Mouse (Mus musculus): ENCODE measurements around the gene Hist1h2ac. TPM values are rescaled to one million over a fixed set of nuclear protein-coding genes. Genes with fewer than 3 reads are reported as not detected.
"Not testable (repeated sequence)": the region's sequence is repeated elsewhere in the genome, so short reads cannot be mapped to it uniquely, and the experiment has no call there.

Gene Hist1h2ac
- total RNA-seq, 1 experiment = 112 TPM

DNA sequence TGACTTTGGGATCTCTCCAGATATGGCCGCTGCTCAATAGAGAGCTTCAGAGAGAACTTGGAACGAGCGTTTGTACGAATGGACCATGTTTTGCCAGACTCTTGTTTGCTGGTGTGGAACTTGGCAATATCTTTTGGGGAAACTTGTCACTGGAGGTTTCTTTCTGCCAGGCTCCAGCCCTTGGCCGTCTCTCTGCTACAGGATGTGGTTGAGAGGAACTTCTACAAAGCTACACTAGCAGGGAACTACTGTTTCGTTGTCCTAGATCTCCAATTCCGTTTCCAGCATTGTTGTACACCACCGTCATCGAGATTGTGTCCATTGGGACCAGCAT lies 45.4 kb upstream of the Hist1h2ac start:
- in situ Hi-C loops (cut with MboI; ENCODE audit: low sequenced_read_pairs in 2 of 2, unreplicated experiment in 2 of 2) = no loop called here
- Histone ChIP-seq H3K27ac (ENCODE audit: insufficient read depth, low read depth, low read length, poor library complexity, severe bottlenecking) (no peak overlapping the region), H3K36me3 (ENCODE audit: control insufficient read depth, insufficient read depth, low read length, poor library complexity, severe bottlenecking) (no peaks in the 10 kb centered on the region), H3K4me1 (ENCODE audit: control insufficient read depth in 2 of 2, insufficient read depth in 2 of 2, low read length in 2 of 2, poor library complexity in 1 of 2) (0 out of 4 replicates have a peak, but pooled peaks cover 0 to 2% of the 10 kb centered on the region in 2 experiments), H3K4me3 (ENCODE audit: insufficient read depth in 1 of 2, low read depth in 1 of 2, low read length in 2 of 2, poor library complexity in 1 of 2, severe bottlenecking in 1 of 2) (no peak overlapping the region), H3K9me3 (ENCODE audit: control insufficient read depth, insufficient read depth, low read depth, low read length) (no peaks in the 10 kb centered on the region), H3K9ac (ENCODE audit: insufficient read depth, low read depth, low read length, poor library complexity, severe bottlenecking) (no peak overlapping the region)
- no peak for DNase-seq (ENCODE audit: low read depth, low spot score)
- TF ChIP-seq ZC3H11A (IDR thresholded peaks at IDR 0.05; ENCODE audit: borderline replicate concordance, low read depth, low read length) (no peak), CHD2 (IDR thresholded peaks at IDR 0.05; ENCODE audit: low read depth, low read length) (no peak), MAFK (IDR thresholded peaks at IDR 0.05; ENCODE audit: insufficient read depth, low read depth, low read length) (no peak)

DNA sequence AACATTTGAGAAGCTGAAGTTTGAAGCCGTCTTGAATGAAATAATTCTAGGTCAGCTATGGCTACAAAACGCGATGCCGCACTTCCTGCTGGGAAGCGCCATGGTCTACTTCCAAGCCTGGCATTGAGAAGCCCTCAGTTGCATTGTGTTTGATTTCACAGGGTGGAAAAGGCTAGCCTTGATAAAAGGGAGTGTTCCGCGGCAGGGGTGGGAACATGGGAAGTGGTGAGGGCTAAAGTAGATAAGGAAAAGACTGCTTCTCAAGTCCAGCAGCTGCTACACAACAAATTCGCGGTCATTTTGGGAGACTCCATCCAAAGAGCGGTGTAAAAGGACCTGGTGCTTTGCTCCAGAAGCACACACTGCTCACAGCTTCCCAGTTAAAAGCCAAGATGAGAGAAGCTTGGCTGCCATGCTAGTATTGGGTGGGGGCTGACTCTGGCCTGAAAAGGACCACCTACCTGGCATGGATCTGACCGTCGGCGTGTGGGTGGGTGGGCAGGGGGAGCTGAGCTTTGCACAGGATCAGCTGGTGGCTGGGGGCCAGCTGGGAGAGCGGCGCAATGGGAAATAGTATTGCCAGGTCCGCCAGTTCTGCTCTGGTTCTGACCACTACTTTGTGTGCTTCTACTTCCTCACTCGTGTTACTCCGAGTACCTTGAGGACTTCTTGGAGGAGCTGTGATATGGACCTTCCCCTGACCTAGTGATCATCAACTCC lies 44.9 kb upstream of the Hist1h2ac start:
- no peaks in the 10 kb centered on the region for H3K9me3 ChIP-seq (ENCODE audit: control insufficient read depth, insufficient read depth, low read depth, low read length)
- in situ Hi-C loops (cut with MboI; ENCODE audit: low sequenced_read_pairs in 2 of 2, unreplicated experiment in 2 of 2) = no loop called here
- H3K9ac ChIP-seq (ENCODE audit: insufficient read depth, low read depth, low read length, poor library complexity, severe bottlenecking) = no peak overlapping the region
- H3K36me3 ChIP-seq (ENCODE audit: control insufficient read depth, insufficient read depth, low read length, poor library complexity, severe bottlenecking) = no peaks in the 10 kb centered on the region
- no peak overlapping the region for H3K4me3 ChIP-seq (ENCODE audit: insufficient read depth in 1 of 2, low read depth in 1 of 2, low read length in 2 of 2, poor library complexity in 1 of 2, severe bottlenecking in 1 of 2)
- H3K4me1 ChIP-seq (ENCODE audit: control insufficient read depth in 2 of 2, insufficient read depth in 2 of 2, low read length in 2 of 2, poor library complexity in 1 of 2) = 0 out of 4 replicates have a peak, but pooled peaks cover 0 to 2% of the 10 kb centered on the region in 2 experiments
- no peak overlapping the region for H3K27ac ChIP-seq (ENCODE audit: insufficient read depth, low read depth, low read length, poor library complexity, severe bottlenecking)
- no peak for DNase-seq (ENCODE audit: low read depth, low spot score)
- no peak for TF ChIP-seq HCFC1 (IDR thresholded peaks at IDR 0.05; ENCODE audit: borderline replicate concordance, insufficient read depth, low read length)
- TF ChIP-seq CHD2 (IDR thresholded peaks at IDR 0.05; ENCODE audit: low read depth, low read length) = no peak
- TF ChIP-seq MAFK (IDR thresholded peaks at IDR 0.05; ENCODE audit: insufficient read depth, low read depth, low read length) = no peak
- no peak for TF ChIP-seq ZC3H11A (IDR thresholded peaks at IDR 0.05; ENCODE audit: borderline replicate concordance, low read depth, low read length)
- TF ChIP-seq ZNF384 (IDR thresholded peaks at IDR 0.05; ENCODE audit: low read depth, low read length) = no peak

DNA sequence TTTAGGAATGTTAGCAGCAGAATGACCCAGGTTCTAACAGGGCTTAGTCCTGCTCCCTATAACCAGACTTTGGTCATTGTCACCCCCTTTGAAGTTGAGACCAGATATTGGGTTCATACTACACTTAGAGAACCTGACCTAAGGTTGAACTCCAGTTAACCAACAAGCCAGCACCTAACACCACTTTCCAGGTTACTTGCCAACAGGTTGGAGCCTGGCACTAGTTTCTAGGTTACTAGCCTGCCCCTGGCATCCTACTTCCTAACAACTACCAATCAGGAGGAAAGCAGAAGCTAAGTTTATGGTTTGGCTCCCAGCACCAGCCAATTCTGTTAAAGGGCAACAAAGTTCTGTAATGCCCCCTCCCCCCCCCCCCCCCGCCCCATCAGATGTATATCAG lies 41.5 kb upstream of the Hist1h2ac start:
- Histone ChIP-seq H3K9ac (ENCODE audit: insufficient read depth, low read depth, low read length, poor library complexity, severe bottlenecking) (no peak overlapping the region), H3K4me1 (ENCODE audit: control insufficient read depth in 2 of 2, insufficient read depth in 2 of 2, low read length in 2 of 2, poor library complexity in 1 of 2) (no peaks in the 10 kb centered on the region), H3K36me3 (ENCODE audit: control insufficient read depth, insufficient read depth, low read length, poor library complexity, severe bottlenecking) (no peaks in the 10 kb centered on the region), H3K9me3 (ENCODE audit: control insufficient read depth, insufficient read depth, low read depth, low read length) (no peaks in the 10 kb centered on the region), H3K27ac (ENCODE audit: insufficient read depth, low read depth, low read length, poor library complexity, severe bottlenecking) (no peak overlapping the region), H3K4me3 (ENCODE audit: insufficient read depth in 1 of 2, low read depth in 1 of 2, low read length in 2 of 2, poor library complexity in 1 of 2, severe bottlenecking in 1 of 2) (no peak overlapping the region)
- TF ChIP-seq CHD2 (IDR thresholded peaks at IDR 0.05; ENCODE audit: low read depth, low read length) = no peak
- no peak for TF ChIP-seq ZNF384 (IDR thresholded peaks at IDR 0.05; ENCODE audit: low read depth, low read length)
- no peak for TF ChIP-seq MAFK (IDR thresholded peaks at IDR 0.05; ENCODE audit: insufficient read depth, low read depth, low read length)
- TF ChIP-seq ZC3H11A (IDR thresholded peaks at IDR 0.05; ENCODE audit: borderline replicate concordance, low read depth, low read length) = no peak
- no peak for TF ChIP-seq HCFC1 (IDR thresholded peaks at IDR 0.05; ENCODE audit: borderline replicate concordance, insufficient read depth, low read length)
- DNase-seq (ENCODE audit: low read depth, low spot score) = no peak
- in situ Hi-C loops (cut with MboI; ENCODE audit: low sequenced_read_pairs in 2 of 2, unreplicated experiment in 2 of 2) = no loop called here

DNA sequence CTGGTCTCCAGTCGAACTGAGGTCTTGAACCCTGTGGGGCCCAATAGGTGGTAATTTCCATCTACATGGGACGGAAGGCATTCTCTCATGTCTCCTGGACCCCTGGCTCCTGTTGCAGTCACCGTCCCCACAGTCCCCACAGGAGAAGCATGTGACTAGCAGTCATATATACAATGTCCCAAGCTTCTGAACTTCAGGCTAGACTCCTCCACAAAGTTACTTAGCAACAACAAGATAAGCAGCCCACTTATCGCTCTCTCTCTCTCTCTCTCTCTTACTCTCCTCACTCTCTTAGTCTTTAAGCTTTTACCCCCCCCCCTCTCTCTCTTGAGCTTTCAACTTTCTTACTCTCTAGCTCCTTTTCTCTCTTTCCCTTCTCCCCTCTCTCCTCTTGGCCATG lies 40.5 kb upstream of the Hist1h2ac start:
- in situ Hi-C loops (cut with MboI; ENCODE audit: low sequenced_read_pairs in 2 of 2, unreplicated experiment in 2 of 2) = no loop called here
- H3K36me3 ChIP-seq (ENCODE audit: control insufficient read depth, insufficient read depth, low read length, poor library complexity, severe bottlenecking) = no peaks in the 10 kb centered on the region
- H3K4me3 ChIP-seq (ENCODE audit: insufficient read depth in 1 of 2, low read depth in 1 of 2, low read length in 2 of 2, poor library complexity in 1 of 2, severe bottlenecking in 1 of 2) = no peak overlapping the region
- TF ChIP-seq ZC3H11A (IDR thresholded peaks at IDR 0.05; ENCODE audit: borderline replicate concordance, low read depth, low read length) (no peak), CHD2 (IDR thresholded peaks at IDR 0.05; ENCODE audit: low read depth, low read length) (no peak), ZNF384 (IDR thresholded peaks at IDR 0.05; ENCODE audit: low read depth, low read length) (no peak)
- H3K4me1 ChIP-seq (ENCODE audit: control insufficient read depth in 2 of 2, insufficient read depth in 2 of 2, low read length in 2 of 2, poor library complexity in 1 of 2) = no peaks in the 10 kb centered on the region
- H3K9me3 ChIP-seq (ENCODE audit: control insufficient read depth, insufficient read depth, low read depth, low read length) = no peaks in the 10 kb centered on the region
- H3K9ac ChIP-seq (ENCODE audit: insufficient read depth, low read depth, low read length, poor library complexity, severe bottlenecking) = no peak overlapping the region
- DNase-seq (ENCODE audit: low read depth, low spot score) = no peak
- H3K27ac ChIP-seq (ENCODE audit: insufficient read depth, low read depth, low read length, poor library complexity, severe bottlenecking) = no peak overlapping the region

DNA sequence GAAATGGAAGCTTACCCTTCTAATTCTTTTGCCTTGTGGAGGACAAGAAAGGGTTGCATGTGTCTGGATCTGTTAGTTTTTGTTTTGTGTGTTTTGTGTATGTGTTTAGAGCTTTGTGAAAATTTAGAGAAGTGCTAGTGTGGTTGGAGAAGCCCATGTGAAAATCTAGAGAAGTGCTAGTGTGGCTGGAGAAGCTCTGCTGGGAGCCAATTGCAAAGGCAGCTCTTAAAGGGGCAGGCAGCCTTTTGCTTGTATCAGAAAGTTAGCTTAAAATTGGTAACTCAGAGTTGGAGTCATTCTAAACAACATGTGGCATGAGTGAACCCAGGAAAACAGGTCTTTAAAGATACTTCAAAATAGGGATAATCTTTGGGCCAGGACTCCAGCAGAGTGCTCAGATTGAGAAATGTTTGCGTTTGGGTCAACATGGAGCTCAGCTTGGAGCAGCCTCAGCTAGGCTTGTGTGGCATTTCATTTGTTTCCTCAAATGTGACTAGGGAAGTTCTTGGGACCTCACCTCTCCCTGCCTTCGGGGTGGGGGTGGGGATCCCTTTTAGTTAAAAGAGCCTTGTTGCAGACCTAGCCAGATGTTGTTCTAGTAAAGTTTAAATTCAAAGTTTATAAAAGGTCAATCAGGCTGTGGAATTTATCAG lies 34.0 kb upstream of the Hist1h2ac start:
- H3K36me3 ChIP-seq (ENCODE audit: control insufficient read depth, insufficient read depth, low read length, poor library complexity, severe bottlenecking); H3K4me3 ChIP-seq (ENCODE audit: insufficient read depth in 1 of 2, low read depth in 1 of 2, low read length in 2 of 2, poor library complexity in 1 of 2, severe bottlenecking in 1 of 2); in situ Hi-C loops (cut with MboI; ENCODE audit: low sequenced_read_pairs in 2 of 2, unreplicated experiment in 2 of 2); H3K9me3 ChIP-seq (ENCODE audit: control insufficient read depth, insufficient read depth, low read depth, low read length); H3K27ac ChIP-seq (ENCODE audit: insufficient read depth, low read depth, low read length, poor library complexity, severe bottlenecking); H3K9ac ChIP-seq (ENCODE audit: insufficient read depth, low read depth, low read length, poor library complexity, severe bottlenecking); DNase-seq (ENCODE audit: low read depth, low spot score); H3K4me1 ChIP-seq (ENCODE audit: control insufficient read depth in 2 of 2, insufficient read depth in 2 of 2, low read length in 2 of 2, poor library complexity in 1 of 2): not testable (repeated sequence)
